Mouse (Mus musculus) spleen, postnatal 36 days (tissue): ENCODE results near the gene Col4a6.

Source experiments
- DNase-seq, 2 experiments: peaks; one replicate each; pipeline ENCODE4 v3.0.0; 2022; ENCODE audit warnings: low spot score in 2 of 2, mixed read lengths in 1 of 2

Col4a6 gene

GRCm38 (mm10) chrX:141473470-141474302 lies at the start of gene Col4a6:
Gene Col4a6, minus strand, starts transcription at chrX:141474076.
- no peak for DNase-seq

- DNase-seq = no peak
Measured at GRCm38 (mm10) chrX:141503125-141503524, 29.2 kb upstream of the Col4a6 start.

DNA sequence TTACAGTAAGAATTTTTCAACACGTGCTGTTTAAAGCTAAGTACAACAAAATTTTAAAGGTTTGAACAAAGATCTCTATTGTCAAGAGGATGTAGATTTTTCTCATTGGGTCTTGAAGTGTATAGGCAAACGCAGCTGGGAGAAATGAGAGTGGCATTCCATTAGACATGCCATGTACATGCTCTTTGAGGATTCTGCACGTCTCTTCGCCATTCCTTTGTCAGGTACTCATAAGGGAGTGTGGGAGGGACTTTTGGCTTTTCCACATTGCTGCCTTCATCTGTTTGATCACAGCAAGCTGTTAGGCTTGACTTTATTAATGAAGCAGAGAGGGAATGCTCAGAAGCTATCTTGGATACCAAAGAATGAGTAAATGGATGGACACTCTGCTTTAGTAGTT lies 20.7 kb upstream of the Col4a6 start:
- DNase-seq = no peak

- DNase-seq = no peak
Measured at GRCm38 (mm10) chrX:141475566-141476327, 1.9 kb upstream of the Col4a6 start.

- DNase-seq = no peak
Measured at GRCm38 (mm10) chrX:141475110-141475509, 1.2 kb upstream of the Col4a6 start, which contains the start of gene Col4a5. Gene Col4a5, plus strand, starts transcription at chrX:141475385.

GRCm38 (mm10) chrX:141447936-141448335 lies 25.9 kb downstream of the Col4a6 start:
- DNase-seq = no peak

GRCm38 (mm10) chrX:141439423-141439822 lies 34.5 kb downstream of the Col4a6 start:
- DNase-seq = no peak

DNA sequence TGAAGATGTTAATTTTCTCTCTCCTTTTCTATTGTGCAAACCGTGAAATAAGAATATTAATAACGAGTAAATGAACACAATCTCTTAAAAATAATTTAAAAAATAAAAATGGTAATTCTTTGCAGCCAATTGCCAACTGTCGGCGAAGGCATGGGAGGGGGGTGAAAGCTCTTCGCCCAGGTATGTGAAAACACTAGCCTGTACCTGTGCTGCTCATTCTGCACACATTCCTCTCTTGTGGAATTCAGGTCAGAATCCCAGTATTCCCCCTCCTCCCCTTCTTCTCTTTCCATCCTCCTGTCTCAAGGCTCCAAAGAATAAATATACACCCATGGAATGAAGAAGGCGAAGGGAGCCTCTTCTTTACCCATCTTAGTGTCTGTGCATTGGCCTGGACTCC lies 37.1 kb downstream of the Col4a6 start:
- DNase-seq = no peak

DNA sequence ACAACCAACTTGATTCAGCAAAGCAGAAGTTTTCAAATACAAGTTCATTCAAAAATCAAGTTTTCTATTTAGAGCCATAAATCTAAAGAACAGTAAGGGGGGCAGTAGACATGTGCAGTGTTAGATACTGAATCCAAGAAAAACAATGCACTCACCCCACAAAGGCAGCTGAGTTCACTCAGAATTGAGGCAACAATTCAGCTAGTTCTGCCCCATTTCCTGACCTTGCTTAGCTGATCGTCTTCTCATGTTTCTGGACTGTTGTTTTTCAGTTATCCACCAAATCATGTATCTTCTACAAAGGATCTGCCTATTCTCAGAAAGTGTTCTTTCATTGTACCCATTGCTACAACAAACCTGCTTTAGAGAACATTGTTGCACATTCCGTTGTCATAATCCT lies 58.6 kb downstream of the Col4a6 start:
- DNase-seq = no peak

DNA sequence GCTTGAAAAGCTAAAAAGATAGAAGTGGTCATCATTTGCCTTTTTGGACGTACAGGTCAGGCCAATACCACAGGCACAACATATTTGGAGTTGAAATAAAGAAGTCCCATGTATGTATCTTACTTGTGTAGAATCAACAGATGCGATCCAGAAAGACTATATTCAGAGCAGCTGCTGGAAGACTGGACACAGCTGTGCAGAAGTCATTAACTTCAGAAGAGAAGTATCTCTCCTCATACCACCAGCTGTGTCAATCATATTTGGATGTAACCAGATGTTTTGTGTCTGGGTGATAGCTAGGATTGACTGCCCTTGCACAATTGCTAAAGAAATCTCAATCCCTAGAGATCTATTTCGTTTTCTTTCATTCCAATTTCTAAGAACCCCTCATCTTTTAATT lies 77.6 kb downstream of the Col4a6 start:
- no peak for DNase-seq

- no peak for DNase-seq
Measured at GRCm38 (mm10) chrX:141385399-141386105, 88.3 kb downstream of the Col4a6 start.

DNA sequence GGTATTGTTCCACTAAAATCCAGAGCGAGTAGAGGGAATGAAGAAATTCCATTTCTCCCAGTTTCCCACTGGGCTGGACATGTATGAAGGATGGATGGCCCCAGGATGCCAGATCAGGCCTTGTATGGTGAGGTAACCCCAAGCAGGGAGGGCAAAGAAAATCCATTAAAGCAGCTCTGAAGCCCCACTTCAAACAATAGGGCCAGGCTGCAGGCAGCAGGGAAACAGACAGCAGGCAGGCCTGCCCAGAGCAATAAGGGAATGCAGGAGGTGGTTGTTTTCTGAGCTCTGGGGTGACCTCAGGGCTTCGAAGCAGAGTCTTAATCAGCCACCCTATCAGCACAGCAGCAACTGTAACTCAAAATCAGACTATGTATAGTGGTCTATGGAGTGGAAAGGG lies 89.2 kb downstream of the Col4a6 start:
- DNase-seq = no peak

GRCm38 (mm10) chrX:141370276-141370675 lies 103.6 kb downstream of the Col4a6 start:
- DNase-seq = no peak

DNA sequence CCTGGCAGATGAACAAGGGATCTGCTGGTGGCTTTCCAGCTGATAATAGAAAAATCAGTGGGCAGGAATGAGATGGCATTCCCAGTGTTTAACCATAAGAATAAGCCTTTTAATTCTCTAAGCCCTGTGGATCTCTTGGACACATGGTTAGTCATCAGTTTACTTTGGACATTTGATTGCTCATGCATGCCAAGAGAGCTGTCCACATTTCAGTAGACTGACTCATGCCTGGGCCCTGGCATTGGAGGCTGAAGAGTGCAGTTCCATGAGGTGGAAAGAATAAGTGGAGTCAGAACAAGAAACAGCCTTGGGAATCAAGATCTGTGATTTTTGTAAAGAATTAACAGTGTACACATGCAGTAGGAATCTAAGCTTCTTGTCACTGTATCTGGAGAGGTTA lies 110.5 kb downstream of the Col4a6 start:
- no peak for DNase-seq

GRCm38 (mm10) chrX:141341417-141341816 lies 132.5 kb downstream of the Col4a6 start:
- DNase-seq = no peak

DNA sequence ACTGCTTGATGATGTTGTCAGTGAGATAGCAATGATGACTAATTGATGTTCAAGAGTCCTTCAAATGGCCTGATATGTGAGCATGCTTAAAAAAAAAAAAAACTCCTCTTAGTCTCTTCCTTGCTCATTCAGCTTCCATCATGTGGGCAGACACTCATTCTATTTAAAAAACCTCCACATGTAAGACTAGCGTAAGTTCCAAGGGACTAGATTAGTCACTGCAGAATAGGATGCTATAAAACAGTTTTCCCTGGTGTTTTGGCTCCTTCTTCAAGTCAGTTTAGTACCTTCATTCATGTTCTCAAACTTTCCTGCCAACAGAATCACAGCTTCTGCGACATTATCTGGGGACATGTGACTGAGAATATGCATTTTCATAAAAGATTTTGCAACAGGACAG lies 145.8 kb downstream of the Col4a6 start:
- DNase-seq = no peak

DNA sequence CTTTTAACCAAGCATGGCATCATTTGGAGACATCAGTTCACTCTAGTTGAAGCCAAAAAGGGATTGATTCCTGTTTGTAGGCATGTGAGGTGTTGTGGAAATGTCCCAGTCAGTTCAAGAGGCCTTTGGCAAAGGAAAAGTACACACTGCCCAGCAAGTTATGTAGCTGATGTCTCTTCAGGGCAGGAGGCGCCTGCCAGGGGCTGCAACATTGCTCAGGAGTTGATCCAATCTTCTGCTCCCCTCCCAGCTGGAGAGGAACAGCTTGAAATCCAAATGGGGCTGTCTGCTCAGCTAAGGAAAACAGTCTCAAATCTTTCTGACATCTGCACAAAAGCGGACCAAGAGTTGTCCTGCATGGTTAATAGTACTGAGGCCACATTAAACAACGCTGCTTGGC lies 149.7 kb downstream of the Col4a6 start:
- DNase-seq = no peak

DNA sequence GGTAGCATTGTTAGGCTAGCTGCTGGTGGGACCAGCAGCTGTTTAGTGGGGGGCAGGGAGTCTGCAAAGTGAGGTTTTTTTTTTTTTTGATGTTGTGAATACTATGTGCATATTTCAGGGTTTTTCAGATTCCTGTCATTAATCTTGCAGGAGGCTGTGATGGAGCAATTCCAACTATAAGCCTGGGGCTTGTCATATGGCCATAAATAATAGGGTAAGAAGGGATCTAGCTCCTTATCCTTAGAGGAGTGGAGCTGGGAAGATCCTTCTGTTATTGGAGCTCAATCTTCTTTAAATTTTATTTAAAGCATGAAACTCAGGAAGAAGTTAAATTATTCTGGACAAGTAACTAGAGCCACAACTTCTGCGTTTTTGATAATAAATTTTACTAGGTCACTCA lies 157.7 kb downstream of the Col4a6 start:
- no peak for DNase-seq

DNA sequence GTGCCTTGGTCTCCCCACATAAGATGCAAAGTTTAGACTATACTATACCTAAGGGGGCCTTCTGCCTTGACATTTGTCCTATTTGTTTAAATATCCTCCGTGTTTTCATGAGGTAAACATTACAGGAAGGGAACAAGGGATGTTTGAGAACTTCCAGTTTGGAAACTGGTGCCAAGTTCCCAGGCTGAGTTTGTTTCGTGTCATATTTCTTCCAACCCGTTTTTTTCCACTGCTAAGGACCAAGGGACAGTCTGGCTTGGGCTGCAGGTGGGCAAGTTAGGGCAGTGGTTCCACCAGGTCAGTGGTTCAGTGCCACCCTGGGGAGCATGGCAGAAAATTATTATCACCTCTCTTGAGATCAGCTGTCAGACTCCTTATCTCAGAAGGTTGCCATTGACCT lies 158.1 kb downstream of the Col4a6 start:
- no peak for DNase-seq

DNA sequence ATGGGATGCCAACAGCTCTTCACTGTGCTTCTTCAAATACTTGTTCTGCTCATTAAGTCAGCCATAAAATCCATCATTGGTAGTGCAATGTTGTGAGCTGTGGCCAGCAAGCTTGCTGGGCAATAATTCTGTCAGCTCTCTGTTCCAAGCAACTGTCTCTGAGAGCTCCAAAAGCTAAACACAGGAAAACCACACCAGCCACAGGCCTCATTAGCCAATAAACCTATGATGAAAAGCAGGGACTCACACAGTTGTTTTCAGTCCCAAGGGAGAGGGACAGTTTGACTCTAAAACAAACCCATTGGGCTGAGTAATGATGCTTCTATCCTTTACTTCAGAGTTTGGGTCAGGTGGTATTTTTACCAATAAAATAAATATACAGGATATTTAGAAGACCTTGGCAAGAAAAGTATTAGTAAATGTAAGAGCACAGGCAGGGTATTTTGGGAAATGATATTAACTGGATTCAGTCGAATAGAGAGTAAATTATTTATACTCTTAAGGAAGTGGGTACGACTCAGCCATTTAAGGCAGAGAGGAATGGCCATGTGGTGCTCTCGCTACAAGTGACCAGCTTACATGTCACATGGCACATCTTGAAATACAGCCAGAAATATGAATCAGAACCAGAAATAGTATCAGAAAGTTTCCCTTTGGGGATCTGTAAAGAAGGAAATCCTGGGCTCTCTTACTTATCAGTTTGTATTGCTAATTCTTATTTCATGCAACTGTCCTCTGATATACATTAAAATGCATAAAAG lies 181.0 kb downstream of the Col4a6 start:
- no peak for DNase-seq

DNA sequence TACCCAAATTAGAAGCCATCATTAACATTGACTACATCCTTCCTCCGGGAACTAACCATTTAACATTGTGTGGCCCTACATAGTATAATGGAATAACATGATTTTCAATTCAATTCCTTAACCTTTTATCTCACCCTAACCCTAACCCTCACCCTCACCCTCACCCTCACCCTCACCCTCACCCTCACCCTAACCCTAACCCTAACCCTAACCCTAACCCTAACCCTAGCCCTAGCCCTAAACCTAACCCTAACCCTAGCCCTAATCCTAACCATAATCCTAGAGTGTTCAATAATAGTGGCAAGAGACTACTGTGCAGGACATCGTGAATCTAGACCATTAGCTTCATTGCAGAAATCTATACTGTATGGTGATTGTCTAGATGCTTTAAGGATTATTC lies 197.5 kb downstream of the Col4a6 start:
- DNase-seq = no peak

GRCm38 (mm10) chrX:141265986-141266385 lies 207.9 kb downstream of the Col4a6 start:
- DNase-seq = no peak
